Mouse (Mus musculus) hindbrain, postnatal 0 days (tissue): ENCODE measurements at regions not wholly inside any gene's neighbourhood (a gene's known extent, or its start where the extent isn't known, plus 50 kb on each side); places are given as distances from the start of the nearest gene placed in this dataset.
A peak's percentile ranks its signal among the peaks of the same experiment; 100 is the strongest.

Experiments
- ATAC-seq: fragments of 200-750 bp; cut with Nextera tagmentation; 2 replicates; pipeline ENCODE4 v1.8.0; 2017; ENCODE audit warnings: mild to moderate bottlenecking, moderate TSS enrichment, moderate library complexity
- DNase-seq: peaks from one replicate; pipeline ENCODE4 v3.0.0-alpha.2; 2015; ENCODE audit warnings: low spot score
- H3K27ac ChIP-seq: fragments of 300-500 bp; sonication (generic); 2 replicates; pipeline ENCODE4 v1.5.1; 2014; ENCODE audit warnings: mild to moderate bottlenecking
- H3K27me3 ChIP-seq: fragments of 300-500 bp; sonication (generic); 2 replicates; pipeline ENCODE4 v1.6.1; 2014; ENCODE audit warnings: low read length, mixed read lengths; ENCODE audit not compliant: insufficient read depth
- H3K36me3 ChIP-seq: fragments of 300-500 bp; sonication (generic); 2 replicates; pipeline ENCODE4 v1.6.1; 2014; ENCODE audit warnings: low read length, mixed read lengths; ENCODE audit not compliant: insufficient read depth
- H3K4me1 ChIP-seq: fragments of 300-500 bp; sonication (generic); 2 replicates; pipeline ENCODE4 v1.6.1; 2014; ENCODE audit warnings: antibody characterized with exemption, low read length, mixed read lengths; ENCODE audit not compliant: insufficient read depth
- H3K4me2 ChIP-seq: fragments of 300-500 bp; sonication (generic); 2 replicates; pipeline ENCODE4 v1.6.1; 2014; ENCODE audit warnings: low read depth, mild to moderate bottlenecking, low read length, moderate library complexity, mixed read lengths
- H3K4me3 ChIP-seq: fragments of 300-500 bp; sonication (generic); 2 replicates; pipeline ENCODE4 v1.5.1; 2014; ENCODE audit warnings: low read length
- H3K9ac ChIP-seq: fragments of 300-500 bp; sonication (generic); replicated peaks from 2 replicates; pipeline ENCODE4 v1.6.1; 2014; ENCODE audit warnings: mild to moderate bottlenecking, low read length, moderate library complexity, mixed read lengths
- H3K9me3 ChIP-seq: fragments of 300-500 bp; sonication (generic); 2 replicates; pipeline ENCODE4 v1.6.1; 2016; ENCODE audit warnings: low read length, mixed read lengths
- CTCF ChIP-seq: IDR thresholded peaks from 2 replicates; pipeline ENCODE4 v1.5.1; 2016; ENCODE audit warnings: antibody characterized with exemption, control low read depth, low read depth
- WGBS: fragments of 180-500 bp; shearing (Covaris S2); extraction: QIAGEN DNeasy Blood & Tissue Kit; methylation state at CpG from one replicate; pipeline ENCODE4 v1.1.7; 2014; 5-methylcytosine and 5-hydroxymethylcytosine counted together

DNA sequence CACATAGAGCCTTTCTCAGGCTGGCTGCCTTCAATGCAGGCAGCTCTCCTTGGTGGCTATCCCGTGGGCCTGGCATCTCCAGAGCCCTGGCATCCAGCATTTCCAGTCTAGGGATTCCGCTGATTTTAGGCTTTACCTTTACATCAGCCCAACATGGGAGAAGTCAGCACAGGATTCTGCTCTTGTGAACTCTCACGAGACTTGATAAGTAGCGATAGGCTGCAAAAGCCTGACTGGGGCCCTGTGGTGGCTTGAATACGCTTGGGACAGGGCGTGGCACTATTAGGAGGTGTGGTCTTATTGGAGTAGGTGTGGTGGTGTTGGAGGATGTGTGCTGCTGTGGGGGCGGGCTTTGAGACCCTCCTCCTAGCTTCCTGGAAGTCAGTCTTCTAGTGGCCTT, 73.8 kb upstream of the Runx3 start:
- no peaks in the 10 kb centered on the region for H3K4me1 ChIP-seq
- DNase-seq = no peak
- H3K9me3 ChIP-seq = no peaks in the 10 kb centered on the region
- no peaks in the 10 kb centered on the region for H3K36me3 ChIP-seq
- no peak overlapping the region for H3K4me2 ChIP-seq
- no peak overlapping the region for H3K9ac ChIP-seq
- TF ChIP-seq CTCF = no peak
- H3K27me3 ChIP-seq = no peaks in the 10 kb centered on the region
- no peak overlapping the region for H3K27ac ChIP-seq
- 83% methylated on average over 7 of the region's 7 CpGs for WGBS
- ATAC-seq = no peak
- H3K4me3 ChIP-seq = no peak overlapping the region

DNA sequence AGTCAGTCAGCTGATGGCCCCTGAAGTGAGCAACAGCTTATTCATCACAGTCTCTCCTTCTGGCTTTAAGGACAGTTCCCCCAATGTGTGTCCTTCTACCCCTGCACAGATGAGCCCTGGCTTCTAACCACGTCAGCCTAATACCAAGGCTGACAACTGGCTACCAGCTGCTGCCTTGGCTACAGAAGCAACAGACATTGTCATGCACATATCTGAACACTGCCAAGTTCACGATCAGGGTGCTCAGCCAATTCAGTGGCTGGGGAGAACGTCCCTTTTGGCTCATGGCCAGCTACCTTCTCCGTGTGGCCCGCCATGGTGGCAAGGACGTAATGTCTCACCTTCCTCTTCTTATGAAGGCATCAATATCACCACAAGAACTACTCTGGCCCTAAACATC, 73.2 kb upstream of the Runx3 start:
- no peak overlapping the region for H3K4me2 ChIP-seq
- 48% methylated on average over 6 of the region's 6 CpGs for WGBS
- no peaks in the 10 kb centered on the region for H3K36me3 ChIP-seq
- ATAC-seq (0 out of 2 replicates have a peak, but pooled peaks have one; percentile 24), DNase-seq (peak; percentile 41)
- TF ChIP-seq CTCF = no peak
- no peak overlapping the region for H3K27ac ChIP-seq
- H3K9me3 ChIP-seq = no peaks in the 10 kb centered on the region
- no peaks in the 10 kb centered on the region for H3K27me3 ChIP-seq
- no peak overlapping the region for H3K9ac ChIP-seq
- no peaks in the 10 kb centered on the region for H3K4me1 ChIP-seq
- no peak overlapping the region for H3K4me3 ChIP-seq

DNA sequence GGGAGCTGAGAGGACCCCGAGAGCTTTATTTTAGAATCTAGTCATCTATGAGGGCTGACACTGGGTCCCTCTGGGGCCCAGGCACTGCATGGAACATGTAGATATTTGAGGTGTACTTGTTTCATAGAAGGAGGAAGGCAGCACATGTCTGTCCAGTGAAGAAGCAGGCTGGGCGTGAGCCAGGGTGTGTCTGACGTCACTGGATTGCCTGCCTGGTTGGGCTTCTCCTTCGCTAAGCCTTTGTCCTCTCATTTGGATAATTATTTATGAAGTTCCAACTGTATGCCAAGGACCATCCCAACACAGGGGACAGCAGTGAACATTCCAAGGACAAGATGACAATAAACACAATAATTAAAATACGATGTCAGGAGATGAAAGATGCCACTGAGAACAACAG, 72.7 kb upstream of the Runx3 start:
- Histone ChIP-seq H3K4me1 (no peaks in the 10 kb centered on the region), H3K9me3 (no peaks in the 10 kb centered on the region), H3K27ac (no peak overlapping the region), H3K36me3 (no peaks in the 10 kb centered on the region), H3K9ac (no peak overlapping the region), H3K4me2 (no peak overlapping the region), H3K27me3 (no peaks in the 10 kb centered on the region), H3K4me3 (no peak overlapping the region)
- 64% methylated on average over 5 of the region's 5 CpGs for WGBS
- ATAC-seq (no peak), DNase-seq (no peak)
- no peak for TF ChIP-seq CTCF

DNA sequence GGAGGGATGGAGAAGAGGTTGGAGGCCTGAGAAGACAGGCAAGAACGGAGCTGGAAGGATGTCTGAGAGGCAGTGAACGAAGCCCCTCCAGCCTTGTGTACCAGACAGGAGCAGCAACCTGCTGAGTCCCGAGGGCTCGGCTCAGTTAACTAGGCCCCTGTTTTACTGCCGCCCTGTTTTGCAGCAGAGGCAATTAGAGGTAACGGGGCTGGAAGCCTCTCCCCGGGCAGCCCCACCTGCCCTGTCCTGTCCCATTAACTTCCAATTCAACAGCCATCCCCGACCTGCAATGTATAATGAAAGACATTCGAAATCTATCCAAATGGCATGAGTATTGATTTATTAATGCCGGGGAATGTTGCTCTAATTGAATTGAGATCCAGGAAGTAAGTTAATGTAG, 70.5 kb upstream of the Runx3 start:
- no peak for TF ChIP-seq CTCF
- H3K36me3 ChIP-seq = no peaks in the 10 kb centered on the region
- no peak for ATAC-seq
- no peak for DNase-seq
- no peak overlapping the region for H3K4me2 ChIP-seq
- H3K27ac ChIP-seq = no peak overlapping the region
- 0 out of 2 replicates have a peak, but pooled peaks cover 3% of the 10 kb centered on the region for H3K9me3 ChIP-seq
- H3K4me1 ChIP-seq = no peaks in the 10 kb centered on the region
- no peaks in the 10 kb centered on the region for H3K27me3 ChIP-seq
- H3K9ac ChIP-seq = no peak overlapping the region
- 74% methylated on average over 10 of the region's 10 CpGs for WGBS
- no peak overlapping the region for H3K4me3 ChIP-seq

DNA sequence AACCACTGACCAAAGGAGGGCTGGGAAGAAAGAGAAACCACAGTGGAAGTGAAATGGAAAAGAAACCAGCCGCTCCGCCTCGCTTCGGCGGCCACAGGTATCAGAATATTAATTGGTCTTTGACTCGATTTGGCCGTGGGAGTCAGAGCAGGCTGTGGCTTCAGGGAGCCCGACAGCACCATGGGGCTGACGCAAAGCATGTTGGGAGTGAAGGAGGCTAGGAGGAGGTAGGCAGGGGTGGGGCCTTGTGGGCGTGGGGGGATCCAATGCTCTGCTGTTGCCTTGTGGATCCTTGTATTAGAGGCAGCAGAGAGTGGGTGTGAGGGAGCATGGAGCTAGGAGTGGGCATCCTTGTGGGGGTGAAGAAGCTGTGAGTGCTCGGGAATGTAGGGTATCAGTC, 69.0 kb upstream of the Runx3 start:
- H3K4me3 ChIP-seq = no peak overlapping the region
- H3K27ac ChIP-seq = no peak overlapping the region
- TF ChIP-seq CTCF = no peak
- no peak for DNase-seq
- no peak overlapping the region for H3K4me2 ChIP-seq
- H3K36me3 ChIP-seq = no peaks in the 10 kb centered on the region
- H3K9me3 ChIP-seq = 0 out of 2 replicates have a peak, but pooled peaks cover 3% of the 10 kb centered on the region
- 82% methylated on average over 11 of the region's 11 CpGs for WGBS
- H3K4me1 ChIP-seq = no peaks in the 10 kb centered on the region
- no peaks in the 10 kb centered on the region for H3K27me3 ChIP-seq
- ATAC-seq = no peak
- no peak overlapping the region for H3K9ac ChIP-seq

DNA sequence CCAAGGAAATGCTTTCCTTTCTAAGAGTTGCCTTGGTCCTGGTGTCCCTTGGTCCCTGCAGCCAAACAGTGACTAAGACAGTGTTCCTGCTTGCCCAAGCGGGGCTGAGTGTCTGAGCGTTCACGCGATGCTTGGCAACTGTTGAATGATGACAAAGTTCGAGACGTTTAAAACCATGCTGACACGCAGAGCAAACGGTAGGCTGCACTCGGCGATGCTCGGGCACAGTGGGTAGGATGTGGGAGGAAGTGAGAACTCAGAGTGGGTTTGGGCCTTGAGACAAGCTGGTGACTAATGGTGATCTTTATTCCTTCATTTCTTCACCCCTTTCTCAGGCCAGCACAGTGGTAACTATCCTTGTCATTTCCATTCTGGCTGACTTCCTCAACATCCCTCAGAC, 66.9 kb upstream of the Runx3 start:
- DNase-seq = no peak
- H3K9me3 ChIP-seq = 0 out of 2 replicates have a peak, but pooled peaks cover 3% of the 10 kb centered on the region
- 95% methylated on average over 11 of the region's 11 CpGs for WGBS
- TF ChIP-seq CTCF = no peak
- no peaks in the 10 kb centered on the region for H3K36me3 ChIP-seq
- no peak for ATAC-seq
- no peak overlapping the region for H3K9ac ChIP-seq
- H3K4me1 ChIP-seq = no peaks in the 10 kb centered on the region
- no peak overlapping the region for H3K4me3 ChIP-seq
- no peak overlapping the region for H3K4me2 ChIP-seq
- no peaks in the 10 kb centered on the region for H3K27me3 ChIP-seq
- no peak overlapping the region for H3K27ac ChIP-seq

DNA sequence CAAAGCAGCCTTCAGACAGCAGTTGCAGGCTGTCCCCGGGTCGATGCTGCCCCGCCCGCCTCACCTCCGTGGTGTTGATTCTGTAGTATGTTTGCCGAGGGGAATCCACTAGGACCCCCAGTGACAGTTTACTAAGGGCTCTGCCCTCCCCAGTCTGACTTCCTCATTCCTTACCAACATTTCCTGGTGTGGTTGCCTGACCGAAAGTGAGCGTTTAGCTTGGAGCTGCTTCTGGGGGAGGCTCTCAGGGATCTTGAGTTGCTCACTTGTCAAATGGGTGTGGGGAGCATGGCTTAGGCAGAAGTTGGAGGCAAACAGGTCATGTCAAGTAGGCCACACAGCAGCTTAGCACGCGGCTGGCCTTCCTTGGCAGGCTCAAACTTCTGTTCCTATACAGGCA, 66.1 kb upstream of the Runx3 start:
- H3K4me2 ChIP-seq = no peak overlapping the region

More for the DNA sequence above, 66.1 kb upstream of the Runx3 start:
- no peaks in the 10 kb centered on the region for H3K4me1 ChIP-seq
- DNase-seq = no peak
- no peaks in the 10 kb centered on the region for H3K27me3 ChIP-seq
- no peak for TF ChIP-seq CTCF
- no peak for ATAC-seq
- H3K36me3 ChIP-seq = no peaks in the 10 kb centered on the region
- H3K9ac ChIP-seq = no peak overlapping the region
- H3K9me3 ChIP-seq = 0 out of 2 replicates have a peak, but pooled peaks cover 3% of the 10 kb centered on the region
- H3K4me3 ChIP-seq = no peak overlapping the region
- H3K27ac ChIP-seq = no peak overlapping the region
- WGBS = 82% methylated on average over 10 of the region's 10 CpGs
